Mouse (Mus musculus) heart, adult 2 months (tissue): Measurements from ENCODE around the gene Ak4.

ENCODE experiments used
- CTCF ChIP-seq: fragments of 200-600 bp; IDR thresholded peaks from 2 replicates; pipeline ENCODE4 v1.8.1; 2022; ENCODE audit warnings: antibody characterized with exemption, mild to moderate bottlenecking, moderate library complexity
- EP300 ChIP-seq: fragments of 200-500 bp; IDR thresholded peaks from 2 replicates; pipeline ENCODE4 v1.6.1; 2011; ENCODE audit warnings: low read depth, low read length, control low read depth; ENCODE audit not compliant: insufficient read depth

DNA sequence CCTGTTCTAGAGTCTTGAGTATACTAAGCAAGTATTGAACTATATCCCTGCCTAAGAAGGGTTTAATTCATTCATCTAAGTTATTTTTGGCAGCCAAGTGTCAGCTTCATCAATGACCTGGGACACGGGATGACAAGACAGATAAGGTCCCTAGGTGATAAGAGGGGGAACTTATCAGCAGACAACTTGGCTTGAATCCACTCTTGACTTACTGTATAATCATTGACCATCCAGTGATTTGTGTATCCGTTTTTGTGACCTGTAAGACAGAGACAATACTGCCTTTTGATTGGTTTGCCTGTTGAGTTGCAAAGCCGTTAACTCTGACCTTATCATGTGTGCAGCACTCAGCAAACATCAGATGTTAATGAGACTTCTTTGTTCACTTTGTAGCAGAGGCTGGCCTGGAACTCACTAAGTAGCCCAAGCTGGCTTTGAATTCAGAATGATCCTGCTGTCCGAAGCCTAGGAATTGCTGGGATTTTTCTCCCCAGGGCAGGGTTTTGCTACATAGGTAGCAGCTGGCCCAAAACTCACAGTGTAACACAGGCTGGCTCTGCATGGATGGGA lies 19.0 kb upstream of the Ak4 start:
- TF ChIP-seq CTCF (no peak), EP300 (no peak)
